Mouse (Mus musculus) neural tube, embryonic 14.5 days (tissue): ENCODE data around the gene Dip2a. TPM values are rescaled to one million over a fixed set of nuclear protein-coding genes. Genes with fewer than 3 reads are reported as not detected.

ENCODE experiments used
- ATAC-seq: fragments of 200-750 bp; cut with Nextera tagmentation; 2 replicates; pipeline ENCODE4 v1.8.0; 2017; ENCODE audit warnings: low read depth, mild to moderate bottlenecking, moderate TSS enrichment, moderate library complexity
- H3K27ac ChIP-seq: fragments of 300-500 bp; sonication (generic); 2 replicates; pipeline ENCODE4 v1.5.1; 2014; ENCODE audit warnings: low read depth, mild to moderate bottlenecking, control low read depth, low read length, moderate library complexity, mixed read lengths
- H3K27me3 ChIP-seq: fragments of 300-500 bp; sonication (generic); 2 replicates; pipeline ENCODE4 v1.6.1; 2014; ENCODE audit warnings: low read length; ENCODE audit not compliant: control insufficient read depth, insufficient read depth
- H3K36me3 ChIP-seq: fragments of 300-500 bp; sonication (generic); 2 replicates; pipeline ENCODE4 v1.6.1; 2014; ENCODE audit warnings: low read length, mixed read lengths; ENCODE audit not compliant: control insufficient read depth, insufficient read depth
- H3K4me1 ChIP-seq: fragments of 300-500 bp; sonication (generic); 2 replicates; pipeline ENCODE4 v1.6.1; 2014; ENCODE audit warnings: low read length; ENCODE audit not compliant: control insufficient read depth, insufficient read depth
- H3K4me2 ChIP-seq: fragments of 300-500 bp; sonication (generic); 2 replicates; pipeline ENCODE4 v1.6.1; 2014; ENCODE audit warnings: mild to moderate bottlenecking, low read depth, low read length, control low read depth
- H3K4me3 ChIP-seq: fragments of 300-500 bp; sonication (generic); 2 replicates; pipeline ENCODE4 v1.5.1; 2014; ENCODE audit warnings: low read depth, low read length, control low read depth, mixed read lengths
- H3K9ac ChIP-seq: fragments of 300-500 bp; sonication (generic); replicated peaks from 2 replicates; pipeline ENCODE4 v1.6.1; 2014; ENCODE audit warnings: low read depth, mild to moderate bottlenecking, control low read depth, low read length, mixed read lengths
- H3K9me3 ChIP-seq: fragments of 300-500 bp; sonication (generic); 2 replicates; pipeline ENCODE4 v1.6.1; 2016; ENCODE audit warnings: low read length; ENCODE audit not compliant: control insufficient read depth
- WGBS: fragments of 180-500 bp; shearing (Covaris S2); extraction: QIAGEN DNeasy Blood & Tissue Kit; methylation state at CpG from one replicate; pipeline ENCODE4 v1.1.7; 2014; 5-methylcytosine and 5-hydroxymethylcytosine counted together
- polyA plus RNA-seq: library from polyadenylated mRNA; unstranded; fragments of >200 nt; fragmentation: Nextera tagmentation; extraction: Ambion mirVana; gene quantifications from 2 replicates; pipeline ENCODE4 v1.2.1, GENCODE M21; 2014

Dip2a gene
- polyA plus RNA-seq, 1 experiment from 2014 or later, result 17.9 TPM

DNA sequence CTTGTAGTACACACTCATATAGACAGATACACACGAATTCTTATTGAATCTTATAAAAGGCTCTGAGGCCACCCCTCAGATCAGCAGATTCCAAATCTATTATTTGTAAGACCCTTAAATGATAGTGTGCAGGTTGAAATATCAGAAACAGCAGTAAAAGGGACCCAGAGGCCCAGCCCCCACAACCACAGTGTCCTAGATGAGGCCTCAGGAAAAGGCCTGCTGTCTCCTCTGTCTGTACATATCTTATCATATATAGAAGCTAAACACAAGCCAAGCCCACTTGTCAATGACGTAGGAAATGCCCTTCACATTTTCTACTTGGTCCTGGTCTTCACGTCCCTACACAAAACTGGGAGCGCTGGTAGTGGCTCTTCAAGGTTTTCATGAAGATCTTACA, 16.0 kb downstream of the Dip2a start:
- no peak overlapping the region for H3K4me2 ChIP-seq
- H3K27ac ChIP-seq, result no peak overlapping the region
- no peaks in the 10 kb centered on the region for H3K4me1 ChIP-seq
- H3K27me3 ChIP-seq, result no peaks in the 10 kb centered on the region
- no peaks in the 10 kb centered on the region for H3K36me3 ChIP-seq
- WGBS, result 88% methylated on average over 4 of the region's 4 CpGs
- no peak for ATAC-seq
- no peaks in the 10 kb centered on the region for H3K9me3 ChIP-seq
- H3K9ac ChIP-seq, result no peak overlapping the region
- H3K4me3 ChIP-seq, result no peak overlapping the region

DNA sequence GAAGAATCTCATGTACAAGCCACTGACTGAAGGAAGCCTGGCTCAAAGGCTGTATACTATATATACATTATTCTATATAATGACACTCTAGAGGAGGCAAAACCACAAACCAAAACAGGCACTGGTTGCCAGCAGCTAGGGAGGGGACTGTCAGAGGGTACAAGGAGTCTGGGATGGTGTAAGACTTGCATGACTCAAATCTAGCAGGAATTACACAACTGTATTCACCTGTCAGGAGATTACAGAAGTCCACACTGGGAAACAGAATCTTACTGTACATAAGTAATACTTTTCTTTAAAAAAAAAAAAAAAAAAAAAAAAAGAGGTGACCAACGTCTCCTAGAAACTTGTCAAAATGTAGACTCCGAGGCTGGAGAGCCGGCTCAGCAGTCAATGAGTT, 16.5 kb downstream of the Dip2a start:
- ATAC-seq, result no peak
- Histone ChIP-seq H3K4me2 (no peak overlapping the region), H3K36me3 (no peaks in the 10 kb centered on the region), H3K9me3 (no peaks in the 10 kb centered on the region), H3K4me3 (no peak overlapping the region), H3K9ac (no peak overlapping the region), H3K4me1 (no peaks in the 10 kb centered on the region), H3K27me3 (no peaks in the 10 kb centered on the region), H3K27ac (no peak overlapping the region)
- WGBS, result 99% methylated on average over 3 of the region's 3 CpGs

DNA sequence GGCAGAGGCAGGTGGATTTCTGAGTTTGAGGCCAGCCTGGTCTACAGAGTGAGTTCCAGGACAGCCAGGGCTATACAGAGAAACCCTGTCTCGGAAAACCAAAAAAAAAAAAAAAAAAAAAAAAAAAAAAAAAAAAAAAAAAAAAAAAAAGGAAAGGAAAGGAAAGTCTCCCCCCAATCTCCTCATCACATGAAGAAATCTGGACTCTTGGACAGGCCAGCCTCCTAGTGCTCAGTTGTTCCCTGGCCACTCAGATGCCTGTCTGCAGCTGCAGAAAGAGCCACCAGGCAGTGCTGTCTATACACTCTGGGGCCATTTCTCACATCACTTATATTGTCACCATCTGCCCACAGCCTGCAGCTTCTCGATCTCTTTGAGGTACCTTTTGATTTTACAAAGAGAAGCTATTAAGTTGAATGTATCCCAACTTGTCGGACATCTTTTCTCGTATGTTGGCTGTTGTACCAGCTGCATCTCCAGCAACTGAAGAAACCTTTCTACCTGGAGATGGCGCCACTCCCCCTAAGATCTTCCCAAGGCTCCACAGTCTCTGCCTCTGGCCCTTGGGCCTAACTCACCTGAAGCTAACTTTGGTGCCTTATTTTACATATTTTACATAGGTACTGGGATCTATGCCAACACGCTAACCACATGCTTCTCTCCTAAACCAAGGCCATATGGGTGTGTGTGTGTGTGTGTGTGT, 18.6 kb downstream of the Dip2a start:
- 73% methylated on average over 6 of the region's 6 CpGs for WGBS
- H3K4me2 ChIP-seq, result no peak overlapping the region
- H3K36me3 ChIP-seq, result no peaks in the 10 kb centered on the region
- no peak overlapping the region for H3K9ac ChIP-seq
- H3K4me3 ChIP-seq, result no peak overlapping the region
- H3K4me1 ChIP-seq, result no peaks in the 10 kb centered on the region
- no peak for ATAC-seq
- no peaks in the 10 kb centered on the region for H3K27me3 ChIP-seq
- H3K27ac ChIP-seq, result no peak overlapping the region
- no peaks in the 10 kb centered on the region for H3K9me3 ChIP-seq

DNA sequence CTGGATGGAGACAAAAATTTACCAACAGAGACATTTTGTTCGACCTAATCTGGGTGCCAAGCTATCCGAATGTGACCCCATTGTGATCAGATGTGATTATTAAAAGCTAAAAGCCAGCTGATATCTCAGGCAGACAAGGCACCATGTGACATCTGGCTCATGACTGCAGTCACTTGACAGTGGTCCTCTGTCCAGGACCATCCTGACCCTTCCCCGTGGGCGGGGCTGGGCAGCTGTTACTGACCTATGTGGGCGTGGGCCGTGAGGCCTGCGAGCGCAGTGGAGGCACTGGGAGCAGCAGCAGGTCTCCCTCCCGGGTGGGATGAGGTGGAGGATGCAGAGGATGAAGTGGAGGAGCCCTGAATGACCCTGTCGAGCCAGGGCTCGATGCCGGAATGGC, 27.5 kb downstream of the Dip2a start:
- H3K9me3 ChIP-seq, result no peaks in the 10 kb centered on the region
- WGBS, result 85% methylated on average over 12 of the region's 12 CpGs

GRCm38 (mm10) chr10:76316194-76316593, 28.9 kb downstream of the Dip2a start:
- no peak overlapping the region for H3K27ac ChIP-seq
- peaks cover 28% of the 10 kb centered on the region for H3K36me3 ChIP-seq
- WGBS, result 87% methylated on average over 7 of the region's 7 CpGs
- H3K27me3 ChIP-seq, result no peaks in the 10 kb centered on the region
- no peaks in the 10 kb centered on the region for H3K9me3 ChIP-seq
- H3K9ac ChIP-seq, result no peak overlapping the region
- H3K4me2 ChIP-seq, result no peak overlapping the region
- no peaks in the 10 kb centered on the region for H3K4me1 ChIP-seq
- H3K4me3 ChIP-seq, result no peak overlapping the region
- no peak for ATAC-seq

More for the DNA sequence above, 27.5 kb downstream of the Dip2a start:
- Histone ChIP-seq H3K4me1 (no peaks in the 10 kb centered on the region), H3K4me3 (no peak overlapping the region), H3K4me2 (no peak overlapping the region), H3K27me3 (no peaks in the 10 kb centered on the region), H3K36me3 (peaks cover 22% of the 10 kb centered on the region), H3K9ac (no peak overlapping the region), H3K27ac (no peak overlapping the region)
- ATAC-seq, result no peak

DNA sequence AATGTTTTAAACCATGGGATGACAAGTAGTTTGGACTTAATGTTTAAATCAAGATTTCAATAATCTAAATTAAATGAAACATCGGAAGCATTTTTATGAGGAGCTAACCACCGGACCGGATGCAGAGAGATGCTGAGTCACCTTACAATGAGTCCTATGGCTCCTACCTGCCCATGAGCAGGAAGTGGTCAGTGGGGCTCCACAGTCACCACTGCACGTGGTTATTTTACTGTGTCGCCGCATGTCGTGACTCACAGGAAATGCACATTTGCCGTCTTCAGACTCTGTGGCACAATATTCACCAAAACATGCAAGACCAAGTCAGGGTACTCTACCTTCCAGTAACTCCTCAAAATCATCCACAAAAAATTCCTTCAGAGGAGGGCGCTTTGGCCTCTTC, 38.4 kb downstream of the Dip2a start:
- peaks cover 26% of the 10 kb centered on the region for H3K36me3 ChIP-seq
- no peaks in the 10 kb centered on the region for H3K27me3 ChIP-seq
- no peak for ATAC-seq
- H3K9ac ChIP-seq, result no peak overlapping the region
- H3K9me3 ChIP-seq, result no peaks in the 10 kb centered on the region
- H3K4me2 ChIP-seq, result no peak overlapping the region
- H3K4me1 ChIP-seq, result no peaks in the 10 kb centered on the region
- no peak overlapping the region for H3K4me3 ChIP-seq
- H3K27ac ChIP-seq, result no peak overlapping the region
- WGBS, result 92% methylated on average over 9 of the region's 9 CpGs

- Histone ChIP-seq H3K4me3 (no peak overlapping the region), H3K9me3 (no peaks in the 10 kb centered on the region), H3K4me2 (no peak overlapping the region), H3K27ac (no peak overlapping the region), H3K36me3 (peaks cover 40% of the 10 kb centered on the region), H3K27me3 (no peaks in the 10 kb centered on the region), H3K9ac (no peak overlapping the region), H3K4me1 (no peaks in the 10 kb centered on the region)
- WGBS, result 92% methylated on average over 5 of the region's 5 CpGs
- no peak for ATAC-seq
These were observed 45.0 kb downstream of the Dip2a start for GRCm38 (mm10) chr10:76300133-76300532.

DNA sequence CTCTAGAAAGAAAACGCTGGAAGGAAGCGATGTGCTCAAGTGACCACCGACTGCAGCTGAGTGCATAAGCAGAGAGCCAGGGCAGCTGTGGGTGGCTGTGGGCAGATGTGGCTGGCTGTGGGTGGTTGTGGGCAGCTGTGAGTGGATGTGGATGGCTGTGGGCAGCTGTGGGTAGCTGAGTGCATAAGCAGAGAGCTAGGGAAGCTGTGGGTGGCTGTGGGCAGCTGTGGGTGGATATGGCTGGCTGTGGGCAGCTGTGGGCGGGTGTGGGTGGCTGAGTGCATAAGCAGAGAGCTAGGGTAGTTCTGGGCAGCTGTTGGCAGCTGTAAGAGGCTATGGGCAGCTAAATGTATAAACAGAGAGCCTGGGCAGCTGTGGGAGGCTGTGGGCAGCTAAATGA, 51.9 kb downstream of the Dip2a start:
- Histone ChIP-seq H3K4me1 (no peaks in the 10 kb centered on the region), H3K4me2 (no peak overlapping the region), H3K9me3 (no peaks in the 10 kb centered on the region), H3K27ac (no peak overlapping the region), H3K27me3 (no peaks in the 10 kb centered on the region), H3K36me3 (peaks cover 66% of the 10 kb centered on the region), H3K9ac (no peak overlapping the region), H3K4me3 (no peak overlapping the region)
- 96% methylated on average over 4 of the region's 4 CpGs for WGBS
- ATAC-seq, result no peak

DNA sequence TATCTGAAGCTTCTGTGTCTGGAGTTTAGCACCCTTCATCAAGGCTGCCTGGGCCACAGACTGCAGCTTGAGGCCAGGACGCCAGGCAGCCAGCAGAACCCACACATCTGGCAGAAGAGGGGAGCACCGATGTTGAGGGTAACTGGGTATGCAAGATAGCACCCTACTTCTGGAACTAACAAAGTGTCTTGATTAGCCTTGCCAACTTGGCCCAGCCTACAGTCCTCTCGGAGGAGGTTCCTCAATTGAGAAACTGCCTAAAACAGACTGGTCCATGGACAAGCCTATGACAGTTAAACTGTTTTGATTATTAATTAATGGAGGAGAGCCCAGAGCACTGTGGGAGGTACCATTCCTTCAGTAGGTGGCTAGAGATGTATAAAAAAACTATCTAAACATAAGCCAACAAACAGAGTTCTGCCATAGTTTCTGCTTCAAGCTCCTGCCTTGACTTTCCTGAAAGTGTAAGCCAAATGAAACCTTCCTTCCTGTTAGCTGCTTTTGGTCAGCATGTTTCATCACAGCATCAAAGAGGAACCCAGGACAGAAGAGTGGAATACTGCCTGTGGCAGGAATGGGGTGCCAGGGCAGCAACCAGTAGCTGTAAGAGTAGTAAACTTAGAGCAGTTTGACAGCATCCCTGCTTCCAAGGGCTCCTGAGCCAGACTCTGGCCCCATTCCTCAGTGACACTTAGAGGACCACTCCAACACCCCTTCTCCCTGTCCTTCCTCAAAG, 55.0 kb downstream of the Dip2a start:
- Histone ChIP-seq H3K9ac (no peak overlapping the region), H3K27ac (no peak overlapping the region), H3K4me1 (no peaks in the 10 kb centered on the region), H3K27me3 (no peaks in the 10 kb centered on the region), H3K9me3 (no peaks in the 10 kb centered on the region), H3K4me3 (no peak overlapping the region), H3K36me3 (peaks cover 80% of the 10 kb centered on the region), H3K4me2 (no peak overlapping the region)
- WGBS, result 91% methylated on average over 3 of the region's 3 CpGs
- no peak for ATAC-seq
